Mouse (Mus musculus): ENCODE data around the gene Tpi1.
"Not testable (repeated sequence)": the region's sequence is repeated elsewhere in the genome, so short reads cannot be mapped to it uniquely, and the experiment has no call there.

Tpi1 gene

DNA sequence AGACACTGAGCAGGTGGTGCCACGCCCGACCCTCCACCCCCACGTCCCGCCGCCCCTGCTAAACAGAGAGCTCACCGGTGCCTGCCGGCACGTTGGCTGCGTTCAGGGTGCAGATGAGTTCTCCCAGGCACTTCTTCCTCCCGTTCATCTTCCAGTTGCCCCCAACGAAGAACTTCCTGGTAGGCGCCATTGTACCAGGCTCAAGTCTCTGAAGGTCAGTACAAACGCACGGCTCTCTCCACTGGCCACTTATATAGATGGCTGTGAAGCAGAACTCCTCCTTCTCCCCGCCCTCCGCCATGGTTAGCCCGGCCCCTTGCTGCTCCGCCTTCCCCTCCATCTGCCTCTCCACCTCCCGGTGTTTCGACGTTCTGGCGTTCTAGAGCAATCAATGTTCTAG lies at the start of gene Tpi1:
Gene Tpi1 (minus strand): TSS at position 364 of the 400 bp plus-strand sequence.
- peak; percentile 79 for DNase-seq

DNA sequence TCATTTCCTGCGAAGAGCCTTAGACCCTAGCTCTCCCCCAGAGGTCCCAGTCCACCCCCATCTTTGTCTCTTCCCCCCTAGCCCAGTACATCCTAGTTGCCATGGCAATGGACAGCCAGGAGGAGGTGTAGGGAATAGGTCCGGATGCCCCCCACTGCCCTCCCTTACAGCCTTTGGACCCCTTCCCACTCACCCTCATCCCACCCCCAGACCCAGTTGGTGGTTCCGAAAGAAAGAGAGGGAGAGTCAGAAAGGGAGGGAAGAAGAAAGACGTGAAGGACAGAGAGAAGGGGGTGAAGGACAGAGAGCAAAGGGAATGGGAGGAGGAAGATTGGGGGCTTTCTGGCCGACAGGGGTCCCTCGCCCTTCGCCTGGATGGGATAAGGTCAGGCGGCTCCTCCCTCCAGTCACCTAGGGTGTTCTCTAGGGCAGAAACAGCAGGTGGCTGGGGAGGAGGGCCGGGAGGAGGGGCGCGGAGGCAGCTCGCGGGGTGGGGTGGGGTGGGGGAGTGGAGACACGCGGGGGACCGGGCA lies 49.1 kb upstream of the Tpi1 start:
- DNase-seq, result peak; percentile 29

GRCm38 (mm10) chr6:124862406-124863124 lies 48.5 kb upstream of the Tpi1 start:
- DNase-seq, result peak; percentile 33

- DNase-seq, result no peak
These were observed 47.7 kb upstream of the Tpi1 start for GRCm38 (mm10) chr6:124861802-124862201.

- DNase-seq, result no peak
These were observed 47.2 kb upstream of the Tpi1 start for GRCm38 (mm10) chr6:124861266-124861665.

DNA sequence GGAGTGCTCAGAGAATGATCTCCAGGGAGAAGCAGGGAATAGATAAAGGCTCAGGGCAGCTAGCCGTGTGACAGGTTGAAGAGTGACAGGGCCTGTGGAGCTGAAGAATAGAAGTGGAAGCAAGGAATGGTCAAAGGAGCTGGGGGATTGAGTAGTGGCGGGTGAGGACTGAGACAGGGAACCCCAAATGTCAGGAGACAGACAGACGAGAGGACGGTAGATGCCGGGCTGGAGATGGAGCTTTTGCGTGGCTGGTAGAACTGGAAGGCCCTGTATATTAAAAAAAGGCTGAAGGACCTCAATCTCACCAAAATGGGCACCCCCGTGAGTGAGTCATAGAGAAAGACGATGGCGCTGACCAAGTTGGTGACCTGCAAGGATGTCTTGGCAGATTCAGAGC lies 46.4 kb upstream of the Tpi1 start:
- no peak for DNase-seq

DNA sequence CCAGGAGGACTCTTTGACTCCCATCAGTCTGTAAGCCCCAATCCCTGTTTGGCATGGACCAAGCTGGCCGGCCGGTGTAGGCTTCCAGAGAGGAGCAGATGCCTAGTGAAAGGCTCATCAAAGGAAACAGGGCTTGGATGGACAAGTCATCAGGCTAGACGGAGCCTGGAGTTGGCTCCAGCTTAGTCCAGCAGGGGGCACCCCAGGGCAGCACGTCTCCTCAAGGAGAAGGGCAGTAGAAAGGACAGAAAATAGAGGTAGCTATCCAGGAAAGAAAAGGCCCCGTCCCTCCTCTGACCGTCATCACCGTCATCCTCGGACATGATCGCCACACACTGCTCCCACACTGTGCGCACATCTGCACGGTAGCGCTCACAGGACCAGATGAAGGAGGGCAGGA lies 45.6 kb upstream of the Tpi1 start:
- peak; percentile 94 for DNase-seq

DNA sequence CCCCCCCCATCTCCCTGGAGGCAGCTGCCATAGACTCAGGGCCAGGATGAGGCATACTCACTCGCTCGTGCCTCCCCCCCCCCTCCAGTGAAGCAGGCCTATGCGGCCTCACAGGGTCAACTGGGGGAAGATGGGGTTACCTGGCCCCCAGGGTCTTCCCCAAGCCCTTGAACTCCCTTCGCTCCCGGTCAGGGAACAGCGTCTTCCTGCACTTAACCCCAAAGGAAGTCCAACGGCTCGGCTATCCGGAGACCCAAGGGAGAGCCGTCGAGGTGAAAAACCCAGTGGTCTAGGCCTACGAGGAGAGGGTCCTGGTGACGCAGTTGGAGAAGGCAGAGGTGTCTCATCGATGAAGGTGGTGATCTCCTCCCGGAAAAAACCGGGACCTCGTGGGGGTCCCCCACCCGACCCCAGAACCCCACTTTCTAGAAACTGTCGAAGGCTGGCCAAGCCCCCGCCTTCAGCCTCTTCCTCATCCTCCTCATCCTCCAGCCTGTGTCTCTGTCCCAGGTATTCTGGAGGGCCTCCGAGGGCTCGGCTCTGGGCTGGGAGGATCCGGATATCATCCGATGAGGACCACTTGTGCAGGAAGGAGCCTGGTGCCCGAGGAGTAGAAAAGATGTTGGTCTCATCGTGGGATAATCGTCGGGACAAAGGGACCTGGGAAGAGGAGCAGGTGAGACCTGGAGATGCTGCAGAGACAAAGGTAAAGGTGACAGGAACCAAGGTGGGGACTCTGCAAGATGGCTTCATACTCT lies 44.6 kb upstream of the Tpi1 start:
- DNase-seq, result no peak

GRCm38 (mm10) chr6:124857840-124858530 lies 43.9 kb upstream of the Tpi1 start:
- no peak for DNase-seq

DNA sequence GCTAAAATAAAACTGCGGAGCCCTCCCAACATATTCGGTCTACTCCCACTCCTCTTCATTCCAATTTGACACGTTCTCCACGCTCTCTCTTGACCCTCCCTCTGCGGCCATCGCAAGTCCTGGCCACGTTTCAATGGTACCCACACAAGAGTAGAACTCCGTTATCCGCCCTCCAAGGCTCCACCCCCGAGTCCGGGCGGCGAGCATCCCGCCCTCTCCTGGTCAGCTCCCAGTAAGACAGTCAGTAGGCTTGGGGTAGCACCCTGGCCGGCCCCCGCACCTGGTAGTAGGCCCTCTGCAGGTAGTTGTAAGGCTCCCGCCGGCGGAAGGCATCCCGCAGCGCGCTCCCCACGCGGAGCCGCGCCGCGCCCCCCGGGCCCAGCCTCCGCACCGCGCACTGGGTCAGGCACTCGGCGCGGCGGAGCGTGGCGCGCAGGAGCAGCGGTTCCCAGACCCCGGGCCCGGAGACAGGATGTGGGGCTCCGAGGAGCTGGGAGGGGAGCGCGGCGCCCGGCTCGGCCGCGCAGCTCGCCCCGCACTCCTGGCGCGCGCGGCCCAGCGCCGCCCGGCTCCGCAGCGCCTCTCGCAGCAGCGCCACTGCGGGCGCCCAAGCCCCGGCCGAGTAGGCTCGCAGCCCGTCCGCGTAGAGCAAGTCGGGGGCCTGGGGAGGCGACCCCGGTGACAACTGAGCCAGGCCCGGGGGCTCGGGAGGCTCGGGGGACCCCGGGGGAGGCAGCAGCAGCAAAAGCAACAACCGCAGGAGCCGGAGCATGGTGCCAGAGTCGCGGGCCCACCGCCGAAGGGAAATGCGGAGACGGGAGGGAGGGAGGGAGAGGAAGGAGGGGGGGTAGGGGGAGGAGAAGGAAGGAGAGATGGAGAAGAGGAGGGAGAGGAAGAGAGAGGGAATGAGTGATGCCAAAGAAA lies 43.1 kb upstream of the Tpi1 start, which contains the start of gene P3h3:
Gene P3h3 (minus strand): TSS at position 837 of the 924 bp plus-strand sequence.
- peak; percentile 83 for DNase-seq

DNA sequence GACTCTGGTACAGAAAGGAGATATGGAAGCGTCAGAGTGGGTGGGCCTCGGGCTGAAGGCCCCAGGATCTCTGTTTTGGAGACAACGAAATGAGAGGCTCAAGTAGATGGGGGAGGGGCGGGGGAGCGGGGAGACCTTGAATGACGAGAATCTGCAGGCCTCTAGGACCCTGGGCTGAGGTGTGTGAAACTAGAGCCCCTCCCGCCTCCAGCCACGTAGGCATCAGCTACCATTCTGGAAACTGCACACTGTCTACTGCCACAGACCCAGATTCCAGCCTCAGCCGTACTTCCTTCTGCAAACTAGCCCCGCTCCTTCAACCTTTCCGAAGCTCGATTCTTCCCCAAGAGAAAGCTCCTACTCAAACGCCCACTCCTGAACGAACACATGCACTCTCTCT lies 42.2 kb upstream of the Tpi1 start:
- peak; percentile 70 for DNase-seq

DNA sequence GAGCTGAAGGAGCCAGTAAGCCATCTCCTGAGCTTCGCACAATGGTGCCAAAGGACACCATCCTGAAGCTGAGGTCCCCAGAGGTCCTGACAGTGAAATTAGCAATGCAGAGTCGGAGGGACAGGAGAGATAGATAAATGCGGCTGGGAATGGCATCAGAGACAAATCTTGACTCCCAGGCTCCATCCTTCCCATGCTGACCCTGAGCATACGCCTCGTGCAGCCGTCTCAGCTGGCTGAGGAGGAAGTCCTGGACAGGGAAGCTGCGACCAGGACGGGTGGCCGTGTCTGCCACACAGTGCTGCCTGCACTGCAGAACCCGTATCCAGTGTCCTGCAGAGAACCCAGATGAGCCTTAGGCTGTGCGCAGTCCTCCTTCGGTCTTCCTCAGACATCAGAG lies 40.6 kb upstream of the Tpi1 start:
- no peak for DNase-seq

- DNase-seq, result no peak
These were observed 36.4 kb upstream of the Tpi1 start for GRCm38 (mm10) chr6:124850535-124850934.

DNA sequence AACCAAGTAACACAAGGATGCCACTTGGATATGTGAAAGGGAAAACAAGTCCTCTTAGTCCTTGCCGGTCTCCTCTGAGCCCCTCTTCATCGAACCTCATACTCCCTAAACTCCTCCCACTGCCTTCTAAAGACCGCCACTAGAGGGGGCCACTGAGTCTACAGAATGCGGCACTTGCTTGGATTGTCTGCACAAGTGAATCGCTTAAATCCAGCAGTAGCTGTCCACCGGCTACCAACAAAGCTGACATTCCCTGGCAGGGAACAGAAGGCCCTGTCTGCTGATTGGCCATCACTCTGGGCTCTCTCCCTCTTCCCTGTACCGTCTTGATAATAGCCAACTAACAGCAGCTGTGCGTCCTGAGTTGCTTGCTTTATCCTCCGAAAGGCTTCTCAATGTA lies 33.2 kb upstream of the Tpi1 start:
- peak; percentile 98 for DNase-seq

DNA sequence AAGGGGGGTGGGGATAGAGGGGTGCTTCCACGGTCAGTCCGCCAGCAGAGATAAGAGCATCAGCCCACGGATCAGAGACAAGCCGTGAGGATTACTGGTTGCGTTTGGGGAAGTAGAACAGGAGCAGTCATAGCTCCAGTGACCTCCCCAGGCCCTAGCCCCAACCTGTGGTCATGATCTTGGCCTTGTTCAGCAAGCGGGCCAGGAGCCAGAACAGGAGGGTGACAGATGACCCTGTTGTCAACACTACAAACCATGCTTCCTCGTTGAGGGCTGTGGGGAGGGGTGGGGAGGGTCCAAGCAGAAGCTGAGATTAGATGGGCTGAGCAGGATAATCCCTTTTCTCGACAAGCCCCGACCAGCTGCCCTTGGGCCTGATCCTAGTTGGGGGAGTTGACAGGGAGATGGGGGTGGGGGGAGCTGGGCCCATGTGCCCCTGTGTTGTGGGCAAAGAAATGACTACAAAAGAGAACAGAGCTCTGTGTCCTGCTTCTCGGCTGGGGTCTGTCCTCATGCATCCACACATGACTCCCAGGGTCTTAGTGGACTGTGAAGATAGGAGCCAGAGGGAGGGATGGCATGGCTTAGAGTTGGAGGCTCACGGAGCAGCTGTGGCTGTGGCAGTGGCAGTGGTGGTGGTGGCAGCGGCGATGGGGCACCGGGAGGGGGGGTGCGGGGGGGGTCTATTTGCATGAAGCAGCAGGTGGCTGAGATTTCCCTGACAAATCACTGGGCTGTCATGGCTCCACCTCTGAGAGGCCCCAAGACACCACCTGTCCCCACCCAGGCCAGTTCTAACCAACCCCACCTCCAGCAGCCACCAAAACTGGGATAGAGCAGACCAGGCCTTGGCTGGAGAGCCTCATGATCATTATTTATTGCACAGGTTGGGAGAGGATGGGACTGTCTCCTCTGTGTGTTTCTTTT lies 26.4 kb upstream of the Tpi1 start, which contains the start of gene Gnb3:
Gene Gnb3 (minus strand): TSS at position 35 of the 927 bp plus-strand sequence.
- no peak for DNase-seq

GRCm38 (mm10) chr6:124839805-124840204 lies 25.7 kb upstream of the Tpi1 start:
- DNase-seq, result no peak

DNA sequence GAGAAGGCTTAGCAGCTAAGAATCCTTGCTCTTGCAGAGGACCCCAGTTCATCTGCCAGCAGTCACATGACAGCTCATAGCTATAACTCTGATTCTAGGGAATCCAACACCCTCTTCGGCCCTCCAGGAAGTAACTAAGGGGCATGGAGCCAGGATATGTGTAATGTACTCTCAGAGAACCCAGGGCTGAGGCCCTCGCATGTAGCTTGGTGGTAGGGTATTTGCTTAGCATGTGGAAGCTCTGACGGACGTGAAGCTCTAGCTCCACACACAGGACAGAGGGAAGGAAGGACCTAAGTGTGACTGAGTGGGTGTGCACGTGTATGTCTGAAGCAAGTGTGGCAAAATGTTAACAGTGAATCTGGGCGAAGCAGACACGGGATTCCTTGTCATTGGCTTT lies 22.3 kb upstream of the Tpi1 start:
- DNase-seq, result no peak

GRCm38 (mm10) chr6:124835531-124835930 lies 21.4 kb upstream of the Tpi1 start:
- DNase-seq, result no peak

DNA sequence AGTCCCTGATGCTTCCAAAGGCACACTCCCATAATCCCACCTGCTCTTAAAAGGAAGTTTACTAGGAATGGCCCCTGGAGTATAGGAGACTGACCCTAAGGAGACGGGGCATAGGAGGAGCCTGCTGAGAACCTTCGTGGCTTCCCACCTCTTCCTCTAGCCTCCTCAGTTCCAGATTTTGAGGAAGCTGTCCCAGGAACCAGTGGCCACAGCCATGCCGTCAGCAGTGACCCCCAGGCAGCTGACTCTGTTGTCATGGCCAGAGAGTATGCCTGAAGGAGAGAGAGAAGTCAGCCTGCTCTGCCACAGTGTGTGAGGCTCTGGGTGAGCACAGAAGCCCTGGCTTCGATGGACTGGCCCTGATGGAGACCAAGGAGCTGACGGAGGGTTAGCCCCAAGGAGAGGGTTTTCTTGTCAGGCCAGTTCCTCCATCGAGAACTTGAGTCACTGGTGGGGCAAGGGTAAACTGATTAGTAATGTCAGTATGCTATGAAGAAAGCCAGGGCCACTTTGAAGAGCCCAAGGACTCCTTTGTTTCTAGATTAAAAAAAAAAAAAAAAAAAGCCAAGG lies 20.5 kb upstream of the Tpi1 start:
- DNase-seq, result no peak

- DNase-seq, result no peak
These were observed 17.6 kb upstream of the Tpi1 start for GRCm38 (mm10) chr6:124831649-124832048.

DNA sequence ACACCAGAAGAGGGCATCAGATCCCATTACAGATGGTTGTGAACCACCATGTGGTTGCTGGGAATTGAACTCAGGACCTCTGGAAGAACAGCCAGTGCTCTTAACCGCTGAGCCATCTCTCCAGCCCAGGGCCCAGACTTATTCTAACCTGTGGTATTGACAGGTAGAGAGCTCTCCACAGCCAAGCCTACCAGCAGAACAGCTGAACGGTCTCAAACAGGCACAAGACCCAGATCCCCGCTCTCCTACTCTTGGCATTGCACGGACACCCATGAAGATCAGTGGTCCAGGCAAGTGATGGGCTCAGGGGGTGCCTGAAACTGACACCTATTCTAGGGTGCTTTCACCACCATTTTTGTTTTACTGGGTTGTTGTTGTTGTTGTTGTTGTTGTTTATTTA lies 17.1 kb upstream of the Tpi1 start:
- not testable (repeated sequence) for DNase-seq
